Mouse (Mus musculus) megakaryocyte, embryonic 14.5 days (primary cell): ENCODE measurements at regions not wholly inside any gene's neighbourhood (a gene's known extent, or its start where the extent isn't known, plus 50 kb on each side); places are given as distances from the start of the nearest gene placed in this dataset.

Experiments used
- FLI1 ChIP-seq: IDR thresholded peaks from 2 replicates; pipeline ENCODE4 v1.6.1; 2012; ENCODE audit warnings: low read length, inconsistent platforms, mixed read lengths
- GATA1 ChIP-seq: IDR thresholded peaks from 3 replicates; pipeline ENCODE4 v1.6.1; 2012; ENCODE audit warnings: mixed read lengths, low read length, inconsistent platforms, borderline replicate concordance

GRCm38 (mm10) chr9:34203624-34204365, 281.9 kb upstream of the Kirrel3 start:
- TF ChIP-seq GATA1 (no peak), FLI1 (no peak)
